Mouse (Mus musculus): ENCODE measurements around the gene Shisa9. TPM values are rescaled to one million over a fixed set of nuclear protein-coding genes. Genes with fewer than 3 reads are reported as not detected.

The Shisa9 gene
- polyA plus RNA-seq, 1 experiment from 2014 or later = 0.20 TPM

DNA sequence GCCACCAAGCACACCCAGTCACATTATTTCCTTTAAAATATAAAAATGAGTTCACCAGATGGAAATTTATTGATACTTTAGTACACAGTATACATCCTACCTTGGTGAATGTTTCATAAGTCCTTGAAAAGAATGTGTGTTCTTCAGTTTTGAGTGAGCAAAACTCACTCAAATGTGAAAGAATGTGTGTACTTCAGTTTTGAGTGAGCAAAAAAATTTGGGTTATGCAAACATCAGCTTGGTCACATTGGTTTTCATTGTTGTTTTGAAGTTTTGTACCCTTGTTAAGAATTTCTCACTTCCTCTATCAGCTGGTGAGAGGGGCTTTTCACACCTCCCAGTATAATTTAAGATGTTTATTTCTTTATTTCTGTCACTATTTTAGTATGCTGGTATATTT, 331.7 kb downstream of the Shisa9 start:
- Histone ChIP-seq H3K9me3 (ENCODE audit: control insufficient read depth, low read length) (no peaks in the 10 kb centered on the region), H3K4me2 (ENCODE audit: low read depth, severe bottlenecking) (no peak overlapping the region), H3K4me3 (ENCODE audit: low read depth, low read length) (no peak overlapping the region), H3K36me3 (ENCODE audit: control insufficient read depth, insufficient read depth, low read length) (no peaks in the 10 kb centered on the region), H3K27ac (replicated peaks; ENCODE audit: low read depth, low read length) (no peak overlapping the region), H3K9ac (ENCODE audit: low read length) (no peak overlapping the region), H3K4me1 (ENCODE audit: control insufficient read depth, insufficient read depth, low read length) (no peaks in the 10 kb centered on the region), H3K27me3 (ENCODE audit: control insufficient read depth, insufficient read depth, low read length) (no peaks in the 10 kb centered on the region)
- ATAC-seq (ENCODE audit: insufficient number of reproducible peaks, low FRiP score, low TSS enrichment, low read depth) (no peak), DNase-seq (ENCODE audit: low spot score) (no peak)

Other genes with a start within 250 kb of the Shisa9 start
- gene Cpped1, start 74.7 kb upstream of the Shisa9 start, polyA plus RNA-seq (2014; fragmentation: Nextera tagmentation; extraction: Ambion mirVana) = 18.4 and 18.6 TPM in 2 replicates